Mouse (Mus musculus) myocyte (in vitro differentiated cells): ENCODE measurements around the gene Alpk1.

Source experiments
- CEBPB ChIP-seq: IDR thresholded peaks from 2 replicates; pipeline ENCODE4 v1.6.1; 2011; ENCODE audit warnings: mild to moderate bottlenecking, moderate library complexity; ENCODE audit not compliant: poor library complexity, insufficient read depth, severe bottlenecking
- E2F4 ChIP-seq: IDR thresholded peaks from one replicate; pipeline ENCODE4 v1.6.1; 2011; ENCODE audit warnings: mild to moderate bottlenecking, control low read depth, moderate library complexity; ENCODE audit not compliant: insufficient read depth
- MAX ChIP-seq: IDR thresholded peaks from one replicate; pipeline ENCODE4 v1.6.1; 2011; ENCODE audit warnings: low read depth, mild to moderate bottlenecking, control low read depth
- MYOD1 ChIP-seq, 3 experiments: IDR thresholded peaks; one replicate each; pipeline ENCODE4 v1.6.1; 2011; ENCODE audit warnings: control low read depth in 2 of 3, low read depth in 2 of 3, mild to moderate bottlenecking in 2 of 3, moderate library complexity in 1 of 3; ENCODE audit not compliant: insufficient read length in 2 of 3, control insufficient read depth in 1 of 3
- MYOG ChIP-seq, 3 experiments: IDR thresholded peaks; one replicate each; pipeline ENCODE4 v1.6.1; 2011; ENCODE audit warnings: control low read depth in 2 of 3, low read depth in 2 of 3, mild to moderate bottlenecking in 2 of 3; ENCODE audit not compliant: insufficient read length in 2 of 3, control insufficient read depth in 1 of 3, insufficient read depth in 1 of 3
- POLR2A ChIP-seq: IDR thresholded peaks from one replicate; pipeline ENCODE4 v1.6.1; 2011; ENCODE audit warnings: low read depth, mild to moderate bottlenecking, control low read depth, moderate library complexity; ENCODE audit not compliant: insufficient read length
- POLR2AphosphoS2 ChIP-seq: IDR thresholded peaks from one replicate; pipeline ENCODE4 v1.6.1; 2011; ENCODE audit warnings: low read depth, control low read depth; ENCODE audit not compliant: insufficient read length
- REST ChIP-seq: IDR thresholded peaks from one replicate; pipeline ENCODE4 v1.6.1; 2011; ENCODE audit warnings: mild to moderate bottlenecking, control low read depth, moderate library complexity; ENCODE audit not compliant: insufficient read depth, insufficient read length
- SRF ChIP-seq: IDR thresholded peaks from one replicate; pipeline ENCODE4 v1.6.1; 2011; ENCODE audit warnings: low read depth; ENCODE audit not compliant: control insufficient read depth, insufficient read length
- TCF12 ChIP-seq: IDR thresholded peaks from one replicate; pipeline ENCODE4 v1.6.1; 2011; ENCODE audit warnings: mild to moderate bottlenecking, control low read depth; ENCODE audit not compliant: poor library complexity, insufficient read depth, severe bottlenecking
- USF1 ChIP-seq: IDR thresholded peaks from one replicate; pipeline ENCODE4 v1.6.1; 2011; ENCODE audit warnings: low read depth, mild to moderate bottlenecking, control low read depth, moderate library complexity

DNA sequence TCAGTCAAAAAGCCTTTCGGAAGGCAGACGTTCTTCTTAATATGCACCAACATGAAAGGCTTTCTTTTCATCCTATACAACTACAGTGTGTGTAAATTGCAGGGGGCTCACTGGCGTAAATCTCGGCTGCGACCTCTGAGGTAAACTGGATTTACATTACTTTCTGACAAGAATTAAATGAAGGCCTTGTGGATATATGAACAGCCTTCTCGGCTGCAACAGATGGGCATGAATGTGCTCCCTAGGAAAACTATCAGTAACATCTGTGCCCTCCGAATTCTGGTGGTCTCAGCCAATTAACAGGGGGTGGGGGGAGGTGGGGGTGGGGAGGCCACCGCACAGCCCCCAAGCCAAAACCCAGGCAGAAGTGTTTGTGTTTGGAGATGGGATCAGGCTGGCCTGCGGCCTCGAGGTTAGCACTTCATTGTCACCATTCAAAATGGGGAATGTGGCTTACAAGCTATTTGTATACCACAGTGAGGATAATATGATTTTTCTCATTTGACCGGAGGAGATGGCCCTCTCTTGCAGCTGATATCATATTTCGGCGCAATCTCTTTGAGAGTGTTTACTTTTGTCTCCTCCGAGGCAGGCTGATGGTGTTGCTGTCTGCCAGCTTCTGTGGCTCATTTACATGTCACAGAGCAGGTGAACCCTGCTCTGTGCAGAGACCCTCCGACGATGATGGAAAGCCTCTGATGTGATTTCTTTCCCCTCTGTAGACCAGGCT, 34.3 kb downstream of the Alpk1 start:
- no peak for TF ChIP-seq POLR2A
- TF ChIP-seq TCF12 = no peak
- TF ChIP-seq POLR2AphosphoS2 = no peak
- no peak for TF ChIP-seq USF1
- no peak for TF ChIP-seq SRF
- no peak for TF ChIP-seq E2F4
- TF ChIP-seq MAX = no peak
- TF ChIP-seq CEBPB = no peak
- no peak for TF ChIP-seq REST
- no peak for TF ChIP-seq MYOD1 (IDR thresholded peaks at IDR 0.05; ENCODE audit: control insufficient read depth in 1 of 3, insufficient read length in 2 of 3, low read depth in 2 of 3)
- TF ChIP-seq MYOG (IDR thresholded peaks at IDR 0.05; ENCODE audit: control insufficient read depth in 1 of 3, insufficient read depth in 1 of 3, insufficient read length in 2 of 3, low read depth in 2 of 3) = no peak
